Mouse (Mus musculus) ES-E14 (cell line): Measurements from ENCODE around the gene Mosmo. TPM values are rescaled to one million over a fixed set of nuclear protein-coding genes. Genes with fewer than 3 reads are reported as not detected.

Experiments used
- DNase-seq: peaks from one replicate; pipeline ENCODE4 v3.0.0-alpha.2; 2013; ENCODE audit warnings: low read depth, low spot score
- H3K27ac ChIP-seq: 2 replicates; pipeline ENCODE4 v1.5.1; 2012; ENCODE audit warnings: low read depth, mild to moderate bottlenecking, low read length, moderate library complexity, mixed read lengths; ENCODE audit not compliant: poor library complexity, insufficient read depth, severe bottlenecking
- H3K36me3 ChIP-seq: 2 replicates; pipeline ENCODE4 v1.6.1; 2012; ENCODE audit warnings: mild to moderate bottlenecking, low read length, moderate library complexity, mixed read lengths; ENCODE audit not compliant: control insufficient read depth, poor library complexity, insufficient read depth, severe bottlenecking
- H3K4me1 ChIP-seq, 2 experiments: fragments of 150-350 bp in 1 of 2; sonication (generic) in 1 of 2; 2 replicates each; pipeline ENCODE4 v1.6.1; 2012; ENCODE audit warnings: low read length in 2 of 2, mild to moderate bottlenecking in 1 of 2, mixed read lengths in 1 of 2; ENCODE audit not compliant: control insufficient read depth in 2 of 2, insufficient read depth in 2 of 2, poor library complexity in 1 of 2
- H3K4me3 ChIP-seq, 2 experiments: fragments of 150-350 bp in 1 of 2; sonication (generic) in 1 of 2; 2 replicates each; pipeline ENCODE4 v1.5.1; 2012; ENCODE audit warnings: low read length in 2 of 2, low read depth in 1 of 2, mild to moderate bottlenecking in 1 of 2, mixed read lengths in 1 of 2; ENCODE audit not compliant: insufficient read depth in 1 of 2, poor library complexity in 1 of 2, severe bottlenecking in 1 of 2
- H3K9ac ChIP-seq: 2 replicates; pipeline ENCODE4 v1.6.1; 2012; ENCODE audit warnings: low read depth, mild to moderate bottlenecking, low read length, mixed read lengths; ENCODE audit not compliant: poor library complexity, insufficient read depth, severe bottlenecking
- H3K9me3 ChIP-seq: fragments of 150-350 bp; sonication (generic); 2 replicates; pipeline ENCODE4 v1.6.1; 2012; ENCODE audit warnings: low read depth, mild to moderate bottlenecking, low read length; ENCODE audit not compliant: control insufficient read depth, insufficient read depth
- CHD2 ChIP-seq: IDR thresholded peaks from 2 replicates; pipeline ENCODE4 v1.6.1; 2014; ENCODE audit warnings: mild to moderate bottlenecking, low read depth, low read length, inconsistent platforms
- HCFC1 ChIP-seq: IDR thresholded peaks from 2 replicates; pipeline ENCODE4 v1.6.1; 2012; ENCODE audit warnings: low read length, inconsistent platforms, borderline replicate concordance; ENCODE audit not compliant: insufficient read depth
- MAFK ChIP-seq: IDR thresholded peaks from 2 replicates; pipeline ENCODE4 v1.6.1; 2014; ENCODE audit warnings: mild to moderate bottlenecking, low read depth, low read length, inconsistent platforms; ENCODE audit not compliant: insufficient read depth
- ZC3H11A ChIP-seq: IDR thresholded peaks from 2 replicates; pipeline ENCODE4 v1.6.1; 2012; ENCODE audit warnings: low read depth, mild to moderate bottlenecking, inconsistent platforms, low read length, borderline replicate concordance
- ZNF384 ChIP-seq: IDR thresholded peaks from 2 replicates; pipeline ENCODE4 v1.6.1; 2012; ENCODE audit warnings: low read depth, low read length, inconsistent platforms
- in situ Hi-C, 2 experiments: fragments of 600-800 bp; cut with MboI; formaldehyde crosslinking; loops; one replicate each; pipeline ENCODE4 v1.15.1; 2025; ENCODE audit warnings: low sequenced_read_pairs in 2 of 2, inconsistent platforms in 1 of 2; ENCODE audit not compliant: unreplicated experiment in 2 of 2
- total RNA-seq: library from RNA; depleted of rRNA; stranded (reverse); fragments of 300-350 nt; gene quantifications from 2 replicates; pipeline ENCODE4 v1.2.3, GENCODE M21; 2012

Gene Mosmo
- total RNA-seq, 1 experiment, result 21.6 TPM

- DNase-seq, result peak; percentile 47
- in situ Hi-C loops, result no loop called here
- Histone ChIP-seq H3K9me3 (no peaks in the 10 kb centered on the region), H3K4me3 (no peak overlapping the region), H3K4me1 (no peaks in the 10 kb centered on the region; a peak in 1 of 4 replicates), H3K9ac (no peak overlapping the region), H3K27ac (no peak overlapping the region), H3K36me3 (peaks cover 8% of the 10 kb centered on the region; the same call in 1 of the 2 replicates)
- TF ChIP-seq ZNF384 (no peak), HCFC1 (no peak), ZC3H11A (no peak), CHD2 (no peak), MAFK (no peak)
Measured at GRCm38 (mm10) chr7:120727581-120727980, 50.2 kb downstream of the Mosmo start.

GRCm38 (mm10) chr7:120729635-120730034 is 52.2 kb downstream of the Mosmo start:
- H3K4me1 ChIP-seq, result no peaks in the 10 kb centered on the region; a peak in 1 of 4 replicates

GRCm38 (mm10) chr7:120732906-120733305 is 55.5 kb downstream of the Mosmo start:
- peaks cover 0 to 5% of the 10 kb centered on the region in 2 experiments; a peak in 1 of 4 replicates for H3K4me1 ChIP-seq
- H3K4me3 ChIP-seq, result no peak overlapping the region
- peaks cover 5% of the 10 kb centered on the region; the same call in 1 of the 2 replicates for H3K36me3 ChIP-seq
- TF ChIP-seq ZNF384 (no peak), ZC3H11A (no peak), MAFK (no peak), CHD2 (no peak), HCFC1 (no peak)
- no peak overlapping the region for H3K27ac ChIP-seq
- no peak for DNase-seq
- in situ Hi-C loops, result no loop called here
- H3K9me3 ChIP-seq, result no peaks in the 10 kb centered on the region
- H3K9ac ChIP-seq, result no peak overlapping the region

More at GRCm38 (mm10) chr7:120729635-120730034, 52.2 kb downstream of the Mosmo start:
- no peak for DNase-seq
- peaks cover 8% of the 10 kb centered on the region; the same call in 1 of the 2 replicates for H3K36me3 ChIP-seq
- in situ Hi-C loops, result no loop called here
- no peak overlapping the region for H3K27ac ChIP-seq
- no peak overlapping the region for H3K4me3 ChIP-seq
- H3K9ac ChIP-seq, result no peak overlapping the region
- no peaks in the 10 kb centered on the region for H3K9me3 ChIP-seq
- no peak for TF ChIP-seq HCFC1
- TF ChIP-seq ZNF384, result no peak
- no peak for TF ChIP-seq ZC3H11A
- no peak for TF ChIP-seq MAFK
- no peak for TF ChIP-seq CHD2

GRCm38 (mm10) chr7:120739018-120739417 is 61.6 kb downstream of the Mosmo start, which contains the start of gene Vwa3a:
Gene Vwa3a, plus strand, starts transcription at chr7:120739318.
- Histone ChIP-seq H3K4me3 (peak within 1 kb of the TSS in 1 of 2 experiments; percentile 7; a peak in 1 of 4 replicates), H3K36me3 (no peaks in the 10 kb centered on the region; the same call in 1 of the 2 replicates), H3K9ac (no peak within 1 kb of the TSS), H3K27ac (peak within 1 kb of the TSS; percentile 50; the same call in 1 of the 2 replicates), H3K9me3 (no peaks in the 10 kb centered on the region), H3K4me1 (peaks cover 5 to 18% of the 10 kb centered on the region in 2 experiments; a peak in 3 of 4 replicates)
- no peak for TF ChIP-seq ZC3H11A
- no peak for TF ChIP-seq ZNF384
- TF ChIP-seq CHD2, result no peak
- no peak for TF ChIP-seq HCFC1
- no peak for TF ChIP-seq MAFK
- in situ Hi-C loops, result no loop called here
- no peak for DNase-seq
